Mouse (Mus musculus): Measurements from ENCODE around the gene Lrrc56.

Gene Lrrc56

DNA sequence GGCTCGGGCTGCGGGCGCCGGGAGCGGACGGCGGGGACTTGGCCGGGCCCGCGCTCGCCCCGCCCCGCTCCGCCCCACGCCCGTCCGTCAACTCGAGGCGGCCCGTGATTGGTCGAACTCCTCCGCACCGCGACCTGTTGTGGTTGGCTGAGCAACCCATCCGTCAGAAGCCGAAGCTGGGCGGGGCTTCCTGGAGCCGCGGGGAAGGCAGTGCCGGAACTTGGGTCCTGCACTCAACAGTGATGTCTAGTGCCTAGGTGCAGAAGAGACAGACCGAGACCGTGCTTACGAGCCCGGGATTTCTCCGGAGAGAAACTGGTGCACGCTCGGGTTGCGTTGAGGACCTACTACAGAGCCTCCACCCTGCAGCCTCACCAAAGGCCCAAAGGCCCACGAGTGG lies at the start of gene Lrrc56, which contains the start of gene Hras:
Gene Lrrc56 (plus strand): TSS at position 210 of the 400 bp plus-strand sequence.
Gene Hras (minus strand): TSS at position 58 of the 400 bp plus-strand sequence.
- peak; percentile 98 for DNase-seq (ENCODE audit: low read depth)

DNA sequence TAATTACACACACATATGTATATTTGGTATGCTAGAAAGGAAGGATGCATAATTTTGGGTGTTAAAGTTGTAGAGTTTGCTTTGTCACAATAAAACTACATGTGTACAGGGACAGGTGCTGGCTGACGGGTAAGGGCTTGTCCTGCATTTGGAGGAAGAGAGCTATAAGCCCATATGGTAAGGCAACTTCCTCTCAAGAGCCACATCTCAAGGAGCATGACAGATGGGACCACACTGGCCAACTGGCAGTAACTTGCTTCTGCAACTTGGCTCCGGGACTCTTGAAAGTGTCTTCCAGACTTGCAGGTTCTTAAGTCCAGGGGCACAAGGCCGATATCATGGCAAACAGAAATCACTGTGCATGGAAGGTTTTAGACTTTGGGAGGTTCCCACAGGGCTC lies 49.3 kb upstream of the Lrrc56 start:
- DNase-seq (ENCODE audit: low read depth) = no peak

DNA sequence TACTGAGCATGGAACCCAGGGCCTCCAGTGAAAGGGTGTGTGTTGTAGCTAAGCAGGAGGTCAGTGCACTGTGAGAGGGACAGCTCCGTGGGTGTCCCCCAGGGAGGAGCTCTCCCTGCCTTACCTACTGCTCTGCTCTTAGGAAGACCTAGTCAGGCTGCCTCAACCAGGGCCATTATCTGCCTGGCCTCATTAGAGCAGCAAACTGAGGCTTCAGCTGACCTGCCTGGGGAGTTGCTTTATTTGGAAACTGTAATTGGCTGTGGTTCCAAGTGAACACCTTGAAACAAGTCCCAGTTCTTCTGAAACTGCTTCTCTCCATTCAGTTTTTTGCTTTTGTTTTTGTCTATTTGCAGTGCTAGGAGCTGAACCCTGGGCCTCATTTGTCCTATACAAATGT lies 48.6 kb upstream of the Lrrc56 start:
- DNase-seq (ENCODE audit: low read depth) = no peak

DNA sequence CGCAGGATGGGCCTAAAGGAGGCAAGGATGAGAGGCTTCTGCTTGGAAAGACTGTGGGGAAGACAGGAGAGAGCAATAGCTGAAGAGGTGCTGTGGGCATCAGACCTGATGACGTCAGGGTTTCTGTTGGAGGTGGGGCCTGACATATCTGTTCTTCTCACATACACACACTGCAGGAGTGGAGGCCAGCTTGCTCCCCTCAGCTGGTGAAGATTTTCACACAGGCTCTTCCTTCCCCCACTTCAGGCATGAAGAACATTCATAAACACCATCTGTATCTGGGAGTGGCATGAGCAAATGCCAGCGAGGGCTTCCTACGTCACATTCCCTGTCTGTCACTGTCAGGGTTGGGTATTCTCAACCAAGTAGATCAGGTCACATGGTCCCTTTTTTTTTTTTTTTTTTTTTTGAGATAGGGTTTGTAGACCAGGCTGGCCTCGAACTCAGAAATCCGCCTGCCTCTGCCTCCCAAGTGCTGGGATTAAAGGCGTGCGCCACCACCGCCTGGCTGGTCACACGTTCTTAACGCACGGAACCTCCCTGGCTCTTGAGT lies 47.8 kb upstream of the Lrrc56 start:
- DNase-seq (ENCODE audit: low read depth) = no peak

DNA sequence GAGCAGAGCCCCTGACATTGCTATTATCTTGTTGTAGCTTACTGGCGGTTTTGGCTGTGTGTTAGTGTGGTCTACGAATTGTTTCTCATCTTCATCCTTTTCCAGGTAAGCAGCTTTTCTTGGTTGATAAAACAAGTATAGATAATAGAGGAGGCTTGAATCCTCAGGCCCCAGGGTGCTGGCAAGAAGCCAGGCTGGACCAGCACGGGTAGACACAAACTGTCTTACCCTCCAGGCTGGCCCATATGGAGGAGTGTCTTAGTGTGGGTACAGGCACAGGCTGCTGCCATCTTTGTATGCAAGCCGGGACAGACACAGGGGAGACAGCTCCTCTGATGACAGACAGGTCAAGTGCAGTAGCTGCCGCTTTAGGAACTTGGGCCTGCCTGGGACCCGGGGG lies 46.9 kb upstream of the Lrrc56 start:
- no peak for DNase-seq (ENCODE audit: low read depth)

DNA sequence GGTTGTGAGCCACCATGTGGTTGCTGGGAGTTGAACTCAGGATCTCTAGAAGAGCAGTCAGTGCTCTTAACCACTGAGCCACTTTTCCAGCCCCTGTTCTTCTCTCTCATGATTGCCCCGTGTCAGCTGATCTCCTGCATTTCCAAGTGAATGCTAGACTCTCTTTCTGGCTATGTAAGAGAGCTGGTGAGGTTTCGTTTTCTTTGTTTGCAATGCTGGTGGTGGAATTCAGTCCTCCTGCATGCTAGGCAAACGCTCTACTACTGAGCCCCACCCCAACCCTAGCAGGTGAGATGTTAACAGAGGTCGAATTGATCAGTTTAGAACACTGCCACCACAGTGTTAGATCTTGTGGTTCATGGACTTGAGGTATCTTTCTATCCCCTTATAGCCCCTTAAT lies 45.3 kb upstream of the Lrrc56 start:
- DNase-seq (ENCODE audit: low read depth) = no peak

DNA sequence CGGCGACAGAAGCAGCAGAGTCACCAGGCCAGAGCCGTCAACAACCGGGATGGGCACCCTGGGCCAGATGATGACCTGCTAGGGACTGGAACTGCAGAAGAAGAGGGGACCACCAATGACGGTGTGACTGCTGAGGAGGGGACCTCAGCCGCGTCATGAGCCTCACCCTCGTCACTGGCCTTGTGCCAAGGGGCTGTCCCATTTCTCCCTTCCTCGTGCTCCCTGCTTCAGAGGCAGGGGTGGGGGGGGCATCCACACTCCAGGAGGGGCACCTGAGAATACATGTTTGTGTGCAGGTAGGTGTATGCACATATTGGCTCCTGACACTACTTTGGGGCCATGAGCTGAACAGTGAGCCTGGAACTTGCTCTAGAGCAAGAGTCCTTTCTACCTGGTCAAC lies 38.6 kb upstream of the Lrrc56 start:
- no peak for DNase-seq (ENCODE audit: low read depth)

DNA sequence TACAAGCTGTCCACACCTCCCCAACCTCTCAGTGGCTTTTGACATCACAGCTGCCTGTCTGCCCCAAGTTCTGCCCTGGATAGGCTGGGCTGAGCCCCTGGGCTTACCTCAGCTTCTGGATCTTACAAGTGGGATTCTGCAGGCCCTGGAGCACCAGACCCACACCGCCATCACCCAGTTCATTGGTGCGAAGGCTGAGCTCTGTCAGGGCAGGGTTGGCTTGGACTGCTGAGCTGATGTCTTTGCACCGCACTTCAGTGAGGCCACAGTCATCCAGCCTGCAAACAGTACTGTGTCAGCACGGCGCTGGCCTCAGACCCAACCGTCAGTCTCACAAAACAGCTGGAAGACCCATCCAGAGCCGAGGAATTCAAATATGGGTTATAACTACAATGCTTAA lies 29.6 kb upstream of the Lrrc56 start:
- DNase-seq (ENCODE audit: low read depth) = no peak

DNA sequence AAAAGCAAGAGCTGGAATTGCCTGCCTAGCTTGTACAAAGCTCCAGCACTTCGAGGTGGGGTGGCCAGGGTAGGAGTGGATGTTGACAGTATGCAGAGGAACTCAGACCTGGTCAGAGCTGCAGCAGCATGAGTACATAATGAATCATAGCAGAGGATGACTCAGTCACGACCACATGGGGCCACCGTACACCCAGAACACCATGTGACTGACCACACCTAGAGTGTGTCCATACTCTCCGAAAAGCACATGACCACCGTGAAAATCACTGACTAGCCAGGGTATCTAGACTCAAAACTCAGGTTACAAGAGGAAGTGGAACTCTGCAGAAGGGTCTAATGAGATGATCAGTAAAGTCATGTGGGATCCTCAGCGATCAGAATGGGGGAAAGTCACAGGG lies 29.1 kb upstream of the Lrrc56 start:
- DNase-seq (ENCODE audit: low read depth) = no peak

DNA sequence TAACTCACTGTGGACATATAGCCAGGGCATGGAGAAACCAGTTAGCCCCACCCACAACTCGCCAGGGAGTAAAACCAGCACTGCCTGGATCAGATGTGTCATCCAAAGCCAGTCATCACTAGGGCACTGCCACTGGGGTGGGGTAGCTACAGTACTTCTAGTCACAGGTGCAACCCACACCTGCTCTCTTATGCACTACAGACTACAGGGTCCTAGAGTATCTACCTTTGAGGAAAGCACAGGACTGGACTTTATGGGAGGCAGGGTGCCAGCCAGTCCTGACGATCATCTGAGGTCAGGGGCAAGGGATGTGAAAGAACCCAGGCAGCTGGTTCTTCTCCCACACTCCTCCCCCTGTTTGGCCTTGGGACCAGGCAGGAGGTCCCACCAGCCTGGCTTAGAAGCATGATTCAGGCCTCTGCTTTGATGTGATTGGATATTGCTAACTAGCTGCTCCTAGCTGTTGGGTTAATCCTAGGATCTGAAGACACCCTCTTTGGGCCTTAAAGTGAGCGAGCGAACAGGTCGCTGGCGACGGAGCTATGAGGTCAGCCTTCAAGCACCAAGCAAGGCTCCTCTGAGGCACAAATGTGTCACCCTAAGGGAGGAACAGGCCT lies 25.9 kb upstream of the Lrrc56 start:
- no peak for DNase-seq (ENCODE audit: low read depth)

DNA sequence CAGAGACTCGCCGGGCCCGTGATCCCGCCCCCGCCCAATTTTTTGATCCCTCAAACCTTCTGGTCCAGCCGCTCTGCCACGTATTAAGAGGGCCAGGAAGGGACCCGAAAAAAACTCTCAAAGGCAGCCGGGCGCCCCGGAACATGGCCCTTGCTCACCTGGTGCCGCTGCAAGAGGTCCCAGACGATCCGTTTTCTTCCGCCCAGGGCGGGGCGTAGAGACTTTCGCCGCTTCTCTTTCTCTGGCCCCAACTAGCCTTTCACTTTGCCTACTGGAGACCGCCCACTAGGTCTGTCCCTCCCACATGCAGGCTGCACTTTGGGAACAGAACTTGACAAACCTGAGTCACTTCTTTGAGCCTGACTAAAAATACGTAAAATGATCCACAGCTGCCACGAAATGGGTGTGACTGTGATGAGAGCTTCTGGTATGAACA lies 25.4 kb upstream of the Lrrc56 start:
- DNase-seq (ENCODE audit: low read depth) = peak; percentile 58

DNA sequence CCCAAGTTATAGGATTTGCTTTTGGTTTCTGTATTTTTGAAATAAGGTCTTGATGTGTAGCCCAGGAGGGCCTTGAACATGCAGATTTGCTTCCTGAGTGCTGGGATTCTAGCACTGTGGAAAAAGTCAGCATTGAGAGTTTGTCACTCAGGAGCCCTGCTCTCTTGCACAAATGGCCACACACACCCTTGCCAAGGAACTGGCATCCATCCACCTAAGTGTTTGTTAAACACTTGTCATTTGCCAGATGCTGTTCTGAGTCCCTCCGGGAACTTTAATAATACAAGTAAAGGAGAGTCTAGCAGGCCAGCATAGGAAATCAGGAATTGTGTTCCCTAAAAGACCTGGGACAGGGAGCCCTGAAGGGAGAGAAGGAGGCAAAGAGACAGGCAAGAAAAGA lies 24.7 kb upstream of the Lrrc56 start:
- no peak for DNase-seq (ENCODE audit: low read depth)

DNA sequence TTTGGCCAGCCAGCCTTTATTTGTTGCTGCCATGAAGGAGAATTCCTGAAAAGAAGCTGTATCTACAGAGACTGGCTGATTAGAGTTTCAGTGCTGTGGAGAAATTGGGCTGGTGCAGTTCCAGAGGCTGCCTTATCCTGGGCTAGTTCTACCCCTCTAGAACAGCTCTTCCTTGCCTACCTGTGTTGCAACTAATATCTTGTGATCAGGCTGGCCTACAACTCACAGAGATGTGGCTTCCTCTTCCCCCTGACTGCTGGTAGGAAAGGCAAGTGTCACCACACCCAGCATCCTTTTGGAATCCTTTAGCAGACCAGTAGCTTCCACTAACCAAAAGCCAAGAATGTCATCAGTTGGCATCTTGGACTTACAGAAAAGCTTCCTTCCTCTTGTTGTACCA lies 24.1 kb upstream of the Lrrc56 start:
- DNase-seq (ENCODE audit: low read depth) = no peak

DNA sequence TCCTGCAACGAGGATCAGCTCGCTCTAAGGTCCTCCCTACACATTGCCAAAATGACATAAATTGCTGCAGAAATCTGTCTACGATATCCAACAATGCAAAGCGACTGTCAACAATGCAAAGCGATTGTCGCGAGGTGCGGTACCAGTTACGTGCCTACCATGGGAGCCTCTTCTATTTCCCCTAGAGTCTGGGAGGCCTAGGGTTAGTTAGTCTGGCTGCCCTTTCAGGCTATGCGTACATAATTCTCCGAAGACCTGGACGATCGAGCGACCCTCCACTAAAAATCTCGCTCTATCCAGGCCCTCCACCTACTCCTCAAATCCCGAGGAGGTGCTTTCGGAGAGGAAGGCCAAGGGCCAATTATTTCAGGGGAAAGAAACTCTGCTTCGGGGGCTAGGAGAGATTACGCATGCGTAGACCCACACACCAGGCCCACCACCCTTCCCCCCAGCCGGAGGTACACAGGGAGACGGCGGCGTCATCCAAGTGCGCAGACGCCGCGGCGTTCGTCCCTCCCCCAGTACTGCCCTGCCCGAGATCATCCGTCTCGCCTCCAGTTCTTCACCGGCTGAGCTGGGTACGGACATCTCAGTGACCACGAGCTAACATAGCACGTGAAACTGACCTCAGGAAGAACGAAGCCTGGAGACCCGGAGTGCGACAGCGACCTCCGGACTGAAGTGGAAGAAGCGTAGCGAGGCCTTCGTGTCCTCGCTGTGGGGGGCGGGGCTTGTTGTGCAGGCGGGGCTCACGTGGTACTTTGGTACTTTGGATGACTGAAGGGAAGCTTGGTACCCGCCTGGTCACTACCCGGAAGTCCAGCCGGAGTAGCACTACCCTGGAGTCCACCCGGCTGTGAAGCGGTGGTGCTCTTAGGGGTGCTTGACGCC lies 21.6 kb upstream of the Lrrc56 start, which contains the start of gene Rnh1:
Gene Rnh1 (minus strand): TSS at position 742 of the 891 bp plus-strand sequence.
- DNase-seq (ENCODE audit: low read depth) = peak; percentile 95

DNA sequence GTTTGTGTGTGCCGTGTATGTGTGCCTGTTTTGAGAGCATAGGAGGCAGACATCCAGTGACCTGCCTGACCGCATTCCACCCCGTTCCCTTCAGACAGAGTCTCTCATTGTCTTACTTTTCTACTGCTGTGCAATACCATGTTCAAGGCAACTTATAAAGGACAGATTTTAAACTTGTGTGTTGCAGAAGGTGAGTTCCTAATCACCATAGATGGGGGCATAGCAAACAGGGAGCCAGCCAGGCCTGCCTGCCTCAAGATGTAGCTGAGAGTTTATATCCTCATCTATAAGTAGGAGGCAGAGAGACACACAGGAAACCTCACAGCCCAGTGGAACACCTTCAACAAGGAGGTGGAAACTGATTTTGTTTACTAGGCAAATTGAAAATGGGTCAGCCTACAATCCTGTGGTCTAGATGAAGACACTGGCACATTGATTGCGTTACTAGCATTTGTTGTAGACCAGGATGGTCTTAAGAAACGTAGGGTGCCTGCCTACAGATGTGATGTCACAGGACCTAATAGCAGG lies 20.6 kb upstream of the Lrrc56 start:
- peak; percentile 53 for DNase-seq (ENCODE audit: low read depth)

DNA sequence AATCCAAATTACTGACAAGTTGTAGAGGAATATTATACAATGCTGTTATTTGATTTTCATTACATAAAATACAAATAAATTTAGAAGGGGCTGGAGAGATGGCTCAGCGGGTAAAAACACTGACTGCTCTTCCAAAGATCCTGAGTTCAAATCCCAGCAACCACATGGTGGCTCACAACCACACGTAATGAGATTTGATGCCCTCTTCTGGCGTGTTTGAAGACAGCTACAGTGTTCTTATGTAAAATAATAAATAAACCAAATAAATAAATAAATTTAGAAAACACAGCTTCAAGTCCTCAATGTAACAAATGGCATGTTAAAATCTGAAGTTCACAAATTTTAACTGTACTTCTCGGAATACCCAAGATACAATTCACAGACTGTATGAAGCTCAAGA lies 18.9 kb upstream of the Lrrc56 start:
- no peak for DNase-seq (ENCODE audit: low read depth)

DNA sequence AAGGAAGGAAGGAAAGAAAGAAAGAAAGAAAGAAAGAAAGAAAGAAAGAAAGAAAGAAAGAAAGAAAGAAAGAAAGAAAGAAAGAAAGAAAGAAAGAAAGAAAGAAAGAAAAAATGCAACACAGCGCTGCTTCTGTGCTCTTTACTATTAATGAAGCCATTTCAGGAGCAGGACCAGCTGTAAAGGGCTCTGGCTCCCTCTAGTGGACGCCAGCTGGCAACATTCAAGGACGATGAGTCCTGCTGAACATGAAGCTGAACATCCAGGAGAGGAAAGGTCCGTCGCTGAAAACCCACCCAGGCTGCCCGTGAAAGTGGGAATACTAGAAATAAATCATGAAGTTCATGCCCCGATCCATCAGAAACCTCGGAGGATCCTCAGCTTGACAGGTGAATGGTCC lies 17.8 kb upstream of the Lrrc56 start:
- DNase-seq (ENCODE audit: low read depth) = peak; percentile 95

DNA sequence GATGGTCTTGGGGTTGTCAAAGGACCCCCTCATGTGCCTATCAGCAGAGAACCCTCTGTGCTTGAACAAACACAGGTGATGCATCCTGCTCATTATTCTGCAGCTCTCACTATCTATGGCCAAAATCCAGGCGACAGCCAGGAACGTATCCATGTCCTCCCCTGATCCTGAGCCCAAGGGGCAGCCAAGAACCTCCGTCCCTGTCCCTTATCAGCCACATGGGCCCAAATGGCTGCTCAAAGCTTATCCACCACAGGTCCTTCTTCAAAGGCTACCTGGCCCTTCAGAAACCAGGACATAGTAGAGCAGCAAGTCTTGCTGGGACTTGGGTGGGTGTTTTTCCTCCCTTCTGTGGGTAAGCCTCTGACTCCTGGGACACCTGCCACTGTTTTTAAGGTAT lies 5.8 kb upstream of the Lrrc56 start:
- DNase-seq (ENCODE audit: low read depth) = no peak

DNA sequence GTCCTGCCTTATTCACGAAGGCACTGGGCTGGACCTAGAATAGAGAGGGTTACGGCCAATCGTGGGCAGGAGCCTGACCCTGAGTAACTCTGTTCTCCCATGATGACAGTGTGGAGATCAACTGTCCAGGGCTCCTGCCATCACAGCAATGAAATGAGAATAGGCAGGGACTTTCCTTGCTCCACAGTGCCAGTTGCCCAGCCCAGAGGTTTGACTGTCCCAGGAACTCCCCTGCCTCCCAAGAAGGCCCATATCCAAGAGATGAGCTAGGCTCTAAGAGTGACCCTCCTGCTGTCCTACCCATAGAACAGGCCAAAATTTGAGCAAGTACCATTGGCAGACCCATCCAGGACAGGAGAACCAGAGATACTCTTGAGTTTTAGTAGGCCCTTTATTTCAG lies 5.2 kb upstream of the Lrrc56 start:
- no peak for DNase-seq (ENCODE audit: low read depth)

DNA sequence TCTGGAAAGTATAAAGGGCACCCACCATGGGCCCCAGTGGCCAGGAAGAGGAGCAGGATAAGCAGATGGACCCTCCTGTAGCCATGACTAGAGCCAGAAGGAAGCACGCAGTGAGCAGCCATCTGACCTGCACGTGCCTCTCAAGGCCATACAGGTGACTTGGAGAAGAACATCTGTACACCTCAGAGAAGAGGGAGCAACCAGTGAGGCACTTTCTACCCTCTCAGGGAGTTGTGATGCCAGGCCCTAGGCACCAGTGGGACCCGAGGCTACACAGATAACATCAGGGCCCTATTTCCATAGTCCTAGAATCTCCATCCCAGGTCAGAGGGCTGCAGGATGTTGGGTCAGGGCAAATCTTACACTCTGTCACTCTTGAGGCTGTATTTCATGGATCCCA lies 3.7 kb upstream of the Lrrc56 start:
- DNase-seq (ENCODE audit: low read depth) = no peak

DNA sequence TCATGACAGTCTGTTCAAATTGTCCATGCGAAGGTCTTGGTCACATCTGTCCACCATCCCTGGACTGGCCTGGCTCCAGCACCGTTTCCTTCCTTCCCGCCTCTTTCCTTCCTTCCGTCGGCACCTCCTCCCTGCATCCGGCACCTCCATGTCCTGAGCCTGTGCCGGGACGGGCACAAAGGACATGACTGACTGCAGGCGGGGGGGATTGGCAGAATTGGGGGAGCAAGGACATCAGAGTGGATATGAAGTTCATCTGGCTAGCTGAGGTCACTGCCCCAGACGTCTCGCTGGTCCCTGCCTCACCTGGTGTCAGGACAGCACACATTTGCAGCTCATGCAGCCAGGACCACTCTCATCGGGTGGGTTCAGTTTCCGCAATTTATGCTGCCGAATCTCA lies 2.9 kb upstream of the Lrrc56 start:
- no peak for DNase-seq (ENCODE audit: low read depth)

DNA sequence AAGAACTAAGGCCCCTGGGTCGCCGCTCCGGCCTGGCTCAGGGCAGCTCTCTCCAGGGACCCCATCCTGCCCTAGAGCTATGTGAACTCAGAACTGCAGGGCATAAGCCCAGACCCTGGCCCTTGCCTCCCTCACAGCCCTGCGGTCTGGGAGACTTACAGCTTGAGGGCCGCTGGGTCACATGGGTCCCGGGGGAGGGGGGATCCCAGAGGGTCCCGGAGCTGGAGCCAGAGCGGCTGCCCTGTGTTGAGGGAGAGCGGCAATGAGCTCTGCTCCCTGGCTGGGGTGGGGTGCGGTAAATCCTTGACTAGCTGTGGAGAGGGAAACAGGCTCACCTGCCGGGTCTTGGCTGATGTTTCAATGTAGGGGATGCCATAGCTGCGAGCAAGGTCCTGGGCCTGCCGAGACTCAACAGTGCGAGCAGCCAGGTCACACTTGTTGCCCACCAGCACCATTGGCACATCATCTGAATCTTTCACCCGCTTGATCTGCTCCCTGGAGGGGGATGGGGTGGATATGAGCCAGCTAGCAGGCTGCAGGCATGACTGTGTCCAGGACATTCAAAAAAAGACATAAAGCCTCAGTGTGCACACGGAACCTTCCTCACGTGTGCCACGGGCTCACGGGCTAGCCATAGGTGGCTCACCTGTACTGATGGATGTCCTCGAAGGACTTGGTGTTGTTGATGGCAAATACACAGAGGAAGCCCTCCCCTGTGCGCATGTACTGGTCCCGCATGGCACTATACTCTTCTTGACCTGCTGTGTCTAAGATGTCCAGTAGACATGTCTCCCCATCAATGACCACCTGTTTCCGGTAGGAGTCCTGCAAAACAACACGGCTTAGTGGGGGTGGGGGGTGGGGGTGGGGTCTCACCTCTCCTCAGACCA lies 1.9 kb upstream of the Lrrc56 start:
- DNase-seq (ENCODE audit: low read depth) = no peak

Measured in naive thymus-derived CD4-positive, alpha-beta T cell, adult 2 months (primary cell).